Mouse (Mus musculus): ENCODE data around the gene Kif1b. TPM values are rescaled to one million over a fixed set of nuclear protein-coding genes. Genes with fewer than 3 reads are reported as not detected.

The Kif1b gene
- polyA plus RNA-seq, 1 experiment from 2014 or later = 38.9 TPM

GRCm38 (mm10) chr4:149147528-149147927 is 160.0 kb downstream of the Kif1b start:
- DNase-seq (no peak), ATAC-seq (ENCODE audit: insufficient read depth) (no peak)
- Histone ChIP-seq H3K4me1 (ENCODE audit: insufficient read depth) (no peaks in the 10 kb centered on the region), H3K4me2 (no peak overlapping the region), H3K4me3 (ENCODE audit: low read depth, low read length) (no peak overlapping the region), H3K27ac (ENCODE audit: low read depth) (no peak overlapping the region), H3K36me3 (ENCODE audit: insufficient read depth) (peaks cover 34% of the 10 kb centered on the region), H3K9ac (no peak overlapping the region), H3K27me3 (ENCODE audit: insufficient read depth, low read length) (no peaks in the 10 kb centered on the region), H3K9me3 (ENCODE audit: low read depth, low read length) (no peaks in the 10 kb centered on the region)
- no peak for TF ChIP-seq CTCF (IDR thresholded peaks at IDR 0.05; ENCODE audit: low read depth)
- 66% methylated on average over 7 of the region's 7 CpGs for WGBS

GRCm38 (mm10) chr4:149145151-149145550 is 162.3 kb downstream of the Kif1b start:
- ATAC-seq (ENCODE audit: insufficient read depth) = no peak
- Histone ChIP-seq H3K27ac (ENCODE audit: low read depth) (no peak overlapping the region), H3K9me3 (ENCODE audit: low read depth, low read length) (no peaks in the 10 kb centered on the region), H3K4me3 (ENCODE audit: low read depth, low read length) (no peak overlapping the region), H3K4me2 (no peak overlapping the region), H3K4me1 (ENCODE audit: insufficient read depth) (no peaks in the 10 kb centered on the region), H3K9ac (no peak overlapping the region), H3K27me3 (ENCODE audit: insufficient read depth, low read length) (no peaks in the 10 kb centered on the region), H3K36me3 (ENCODE audit: insufficient read depth) (peaks cover 10% of the 10 kb centered on the region)
- TF ChIP-seq CTCF (IDR thresholded peaks at IDR 0.05; ENCODE audit: low read depth) = no peak
- WGBS = 73% methylated on average over 4 of the region's 4 CpGs
- DNase-seq = no peak

- 2% methylated on average over 3 of the region's 3 CpGs for WGBS
- H3K36me3 ChIP-seq (ENCODE audit: insufficient read depth) = peaks cover 4% of the 10 kb centered on the region; the same call in 1 of the 2 replicates
Measured at GRCm38 (mm10) chr4:149144459-149144858, 163.0 kb downstream of the Kif1b start.

GRCm38 (mm10) chr4:149143594-149143993 is 163.9 kb downstream of the Kif1b start:
- 19% methylated on average over 4 of the region's 4 CpGs for WGBS
- no peak for TF ChIP-seq CTCF (IDR thresholded peaks at IDR 0.05; ENCODE audit: low read depth)
- no peaks in the 10 kb centered on the region for H3K4me1 ChIP-seq (ENCODE audit: insufficient read depth)
- H3K27ac ChIP-seq (ENCODE audit: low read depth) = no peak overlapping the region
- no peak overlapping the region for H3K9ac ChIP-seq
- no peaks in the 10 kb centered on the region for H3K36me3 ChIP-seq (ENCODE audit: insufficient read depth)
- ATAC-seq (ENCODE audit: insufficient read depth) (no peak), DNase-seq (no peak)
- no peak overlapping the region for H3K4me2 ChIP-seq
- no peaks in the 10 kb centered on the region for H3K27me3 ChIP-seq (ENCODE audit: insufficient read depth, low read length)
- H3K9me3 ChIP-seq (ENCODE audit: low read depth, low read length) = no peaks in the 10 kb centered on the region
- H3K4me3 ChIP-seq (ENCODE audit: low read depth, low read length) = no peak overlapping the region

More at GRCm38 (mm10) chr4:149144459-149144858, 163.0 kb downstream of the Kif1b start:
- Histone ChIP-seq H3K9me3 (ENCODE audit: low read depth, low read length) (no peaks in the 10 kb centered on the region), H3K9ac (peak overlapping the region; percentile 26), H3K4me3 (ENCODE audit: low read depth, low read length) (no peak overlapping the region), H3K27me3 (ENCODE audit: insufficient read depth, low read length) (no peaks in the 10 kb centered on the region), H3K4me1 (ENCODE audit: insufficient read depth) (no peaks in the 10 kb centered on the region), H3K4me2 (no peak overlapping the region), H3K27ac (ENCODE audit: low read depth) (no peak overlapping the region)
- peak; percentile 86 for ATAC-seq (ENCODE audit: insufficient read depth)
- DNase-seq = peak; percentile 96
- TF ChIP-seq CTCF (IDR thresholded peaks at IDR 0.05; ENCODE audit: low read depth) = peak; percentile 98

GRCm38 (mm10) chr4:149138515-149138914 is 169.0 kb downstream of the Kif1b start:
- WGBS = 65% methylated on average over 8 of the region's 8 CpGs
- H3K27me3 ChIP-seq (ENCODE audit: insufficient read depth, low read length) = no peaks in the 10 kb centered on the region
- no peak for TF ChIP-seq CTCF (IDR thresholded peaks at IDR 0.05; ENCODE audit: low read depth)
- H3K4me1 ChIP-seq (ENCODE audit: insufficient read depth) = no peaks in the 10 kb centered on the region
- no peak for DNase-seq
- H3K36me3 ChIP-seq (ENCODE audit: insufficient read depth) = no peaks in the 10 kb centered on the region
- no peak overlapping the region for H3K4me2 ChIP-seq
- H3K4me3 ChIP-seq (ENCODE audit: low read depth, low read length) = no peak overlapping the region
- H3K27ac ChIP-seq (ENCODE audit: low read depth) = no peak overlapping the region
- no peak overlapping the region for H3K9ac ChIP-seq
- no peak for ATAC-seq (ENCODE audit: insufficient read depth)
- no peaks in the 10 kb centered on the region for H3K9me3 ChIP-seq (ENCODE audit: low read depth, low read length)

GRCm38 (mm10) chr4:149136982-149137770 is 170.3 kb downstream of the Kif1b start, which contains the start of gene Cenps:
Cenps (minus strand) TSS chr4:149137629.
- Histone ChIP-seq H3K4me2 (peak within 1 kb of the TSS; percentile 66), H3K4me1 (ENCODE audit: insufficient read depth) (no peaks in the 10 kb centered on the region), H3K4me3 (ENCODE audit: low read depth, low read length) (peak within 1 kb of the TSS; percentile 58), H3K36me3 (ENCODE audit: insufficient read depth) (peaks cover 3% of the 10 kb centered on the region; the same call in 1 of the 2 replicates), H3K9ac (peak within 1 kb of the TSS; percentile 66), H3K27me3 (ENCODE audit: insufficient read depth, low read length) (no peaks in the 10 kb centered on the region), H3K9me3 (ENCODE audit: low read depth, low read length) (no peaks in the 10 kb centered on the region), H3K27ac (ENCODE audit: low read depth) (peak within 1 kb of the TSS; percentile 90)
- DNase-seq = peak; percentile 96
- peak; percentile 96 for TF ChIP-seq CTCF (IDR thresholded peaks at IDR 0.05; ENCODE audit: low read depth)
- ATAC-seq (ENCODE audit: insufficient read depth) = peak; percentile 93
- 1% methylated on average over 68 of the region's 68 CpGs for WGBS

GRCm38 (mm10) chr4:149136116-149136850 is 171.2 kb downstream of the Kif1b start:
- no peak for TF ChIP-seq CTCF (IDR thresholded peaks at IDR 0.05; ENCODE audit: low read depth)
- H3K4me3 ChIP-seq (ENCODE audit: low read depth, low read length) = peak overlapping the region; percentile 58
- H3K9ac ChIP-seq = peak overlapping the region; percentile 66
- H3K27me3 ChIP-seq (ENCODE audit: insufficient read depth, low read length) = no peaks in the 10 kb centered on the region
- no peaks in the 10 kb centered on the region for H3K9me3 ChIP-seq (ENCODE audit: low read depth, low read length)
- peak overlapping the region; percentile 66 for H3K4me2 ChIP-seq
- H3K4me1 ChIP-seq (ENCODE audit: insufficient read depth) = no peaks in the 10 kb centered on the region
- ATAC-seq (ENCODE audit: insufficient read depth) = peak; percentile 9; the same call in 1 of the 2 replicates
- 0 out of 2 replicates have a peak overlapping the region, but pooled peaks have one; percentile 90 for H3K27ac ChIP-seq (ENCODE audit: low read depth)
- H3K36me3 ChIP-seq (ENCODE audit: insufficient read depth) = peaks cover 7% of the 10 kb centered on the region; the same call in 1 of the 2 replicates
- 52% methylated on average over 18 of the region's 18 CpGs for WGBS
- DNase-seq = peak; percentile 46

Measured in lung, embryonic 14.5 days (tissue).